Mouse (Mus musculus) cortical plate, adult 2 months (tissue): ENCODE data around the gene E130208F15Rik. TPM values are rescaled to one million over a fixed set of nuclear protein-coding genes. Genes with fewer than 3 reads are reported as not detected.

ENCODE experiments used
- H3K27ac ChIP-seq: fragments of 200-500 bp; 2 replicates; pipeline ENCODE4 v1.5.1; 2012; ENCODE audit warnings: low read length, control low read depth, inconsistent platforms; ENCODE audit not compliant: insufficient read depth
- H3K4me1 ChIP-seq: fragments of 200-500 bp; 2 replicates; pipeline ENCODE4 v1.6.1; 2011; ENCODE audit warnings: low read length; ENCODE audit not compliant: control insufficient read depth, insufficient read depth
- H3K4me3 ChIP-seq: fragments of 200-500 bp; 2 replicates; pipeline ENCODE4 v1.5.1; 2011; ENCODE audit warnings: mild to moderate bottlenecking, low read length, control low read depth; ENCODE audit not compliant: insufficient read depth
- CTCF ChIP-seq: fragments of 200-500 bp; IDR thresholded peaks from 2 replicates; pipeline ENCODE4 v1.5.1; 2011; ENCODE audit warnings: mild to moderate bottlenecking, control low read depth, low read length; ENCODE audit not compliant: insufficient read depth; ENCODE audit errors: extremely low read depth
- POLR2A ChIP-seq: fragments of 200-500 bp; IDR thresholded peaks from 2 replicates; pipeline ENCODE4 v1.6.1; 2011; ENCODE audit warnings: mild to moderate bottlenecking, low read length, control low read depth; ENCODE audit not compliant: insufficient read depth; ENCODE audit errors: extremely low read depth
- polyA plus RNA-seq: library from polyadenylated mRNA; depleted of rRNA; stranded (reverse); fragments of >200 nt; gene quantifications from 2 replicates; pipeline ENCODE4 v1.2.3, GENCODE M21; 2012

Gene E130208F15Rik
- polyA plus RNA-seq, 1 experiment: 0.35 TPM

GRCm38 (mm10) chr7:30306083-30306779, 15.3 kb upstream of the E130208F15Rik start:
- H3K4me1 ChIP-seq: no peaks in the 10 kb centered on the region
- H3K27ac ChIP-seq: no peak overlapping the region
- TF ChIP-seq CTCF (peak; percentile 49), POLR2A (peak; percentile 13; the same call in 1 of the 2 replicates)
- no peak overlapping the region for H3K4me3 ChIP-seq

DNA sequence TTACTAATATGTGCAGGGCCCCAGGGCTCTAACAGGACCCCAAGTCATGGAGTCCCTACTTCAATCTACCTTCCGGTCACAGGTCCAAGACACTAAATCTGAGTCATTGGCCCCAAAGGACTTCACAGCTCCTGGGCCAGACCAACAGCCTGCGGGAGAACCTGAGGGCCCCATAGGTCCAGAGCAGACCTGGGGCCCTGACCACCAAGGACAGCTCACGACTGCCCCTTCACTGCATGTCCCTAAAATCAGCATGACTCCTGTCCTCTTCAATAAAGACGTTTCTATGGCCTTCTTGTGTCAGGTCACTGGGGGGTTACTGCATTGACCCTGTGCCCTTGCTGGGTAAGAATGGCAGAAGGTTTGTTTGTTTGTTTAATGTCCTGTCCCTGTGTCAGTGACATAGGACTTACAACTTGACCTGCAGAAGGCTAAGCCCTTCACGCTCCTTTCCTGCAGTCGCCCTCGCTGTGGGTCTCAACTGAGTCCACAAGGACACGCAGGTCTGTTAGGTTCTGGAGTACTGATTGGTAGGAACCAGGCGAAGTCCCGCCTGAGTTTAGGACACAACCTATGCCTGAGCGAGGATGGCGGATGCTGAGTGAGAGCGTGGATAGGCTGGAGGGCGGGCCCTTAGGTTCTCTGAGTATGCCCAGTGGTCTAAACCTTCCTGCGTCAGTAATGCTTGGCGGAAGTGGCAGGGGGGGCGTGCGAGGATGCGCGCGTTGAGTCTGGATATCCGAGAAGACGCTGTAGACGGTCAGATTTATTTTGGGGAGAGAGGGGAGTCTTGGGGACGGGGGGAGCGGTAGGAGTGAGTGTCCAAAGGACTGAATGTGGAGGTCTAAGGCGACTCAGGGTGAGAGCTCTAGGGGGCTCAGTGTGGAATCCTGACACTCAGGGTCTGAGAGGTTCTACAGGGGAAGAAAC, 13.2 kb upstream of the E130208F15Rik start, which contains the start of gene Alkbh6:
Alkbh6 (plus strand) TSS at position 642 of the 930 bp plus-strand sequence.
- Histone ChIP-seq H3K27ac (peak within 1 kb of the TSS; percentile 75), H3K4me3 (peak within 1 kb of the TSS; percentile 54), H3K4me1 (no peaks in the 10 kb centered on the region)
- no peak for TF ChIP-seq CTCF
- TF ChIP-seq POLR2A: peak; percentile 99

GRCm38 (mm10) chr7:30309395-30310129, 12.0 kb upstream of the E130208F15Rik start:
- Histone ChIP-seq H3K4me1 (no peaks in the 10 kb centered on the region), H3K27ac (no peak overlapping the region), H3K4me3 (peak overlapping the region; percentile 54)
- TF ChIP-seq CTCF (no peak), POLR2A (no peak)

DNA sequence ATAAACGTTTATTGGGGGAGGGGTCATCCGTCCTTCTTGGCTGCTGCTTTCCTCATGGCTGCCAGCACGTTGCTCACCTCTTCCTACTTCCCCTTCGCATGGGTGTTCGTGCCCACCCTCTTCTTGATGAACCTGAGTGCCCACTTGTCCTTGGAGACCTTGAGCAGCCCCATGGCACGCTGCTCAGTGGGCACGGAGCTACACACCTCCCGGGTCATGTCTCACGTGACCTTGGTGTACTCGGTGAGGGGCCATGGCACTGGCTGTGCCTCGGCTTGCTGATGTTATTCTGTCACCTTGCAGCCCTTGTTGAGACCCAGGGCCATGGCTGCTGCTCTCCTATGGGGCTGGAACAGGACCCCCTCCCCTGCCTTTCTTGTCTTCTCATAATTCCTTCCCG, 11.4 kb upstream of the E130208F15Rik start:
- H3K27ac ChIP-seq: no peak overlapping the region
- no peaks in the 10 kb centered on the region for H3K4me1 ChIP-seq
- TF ChIP-seq POLR2A: no peak
- TF ChIP-seq CTCF: no peak
- H3K4me3 ChIP-seq: no peak overlapping the region

DNA sequence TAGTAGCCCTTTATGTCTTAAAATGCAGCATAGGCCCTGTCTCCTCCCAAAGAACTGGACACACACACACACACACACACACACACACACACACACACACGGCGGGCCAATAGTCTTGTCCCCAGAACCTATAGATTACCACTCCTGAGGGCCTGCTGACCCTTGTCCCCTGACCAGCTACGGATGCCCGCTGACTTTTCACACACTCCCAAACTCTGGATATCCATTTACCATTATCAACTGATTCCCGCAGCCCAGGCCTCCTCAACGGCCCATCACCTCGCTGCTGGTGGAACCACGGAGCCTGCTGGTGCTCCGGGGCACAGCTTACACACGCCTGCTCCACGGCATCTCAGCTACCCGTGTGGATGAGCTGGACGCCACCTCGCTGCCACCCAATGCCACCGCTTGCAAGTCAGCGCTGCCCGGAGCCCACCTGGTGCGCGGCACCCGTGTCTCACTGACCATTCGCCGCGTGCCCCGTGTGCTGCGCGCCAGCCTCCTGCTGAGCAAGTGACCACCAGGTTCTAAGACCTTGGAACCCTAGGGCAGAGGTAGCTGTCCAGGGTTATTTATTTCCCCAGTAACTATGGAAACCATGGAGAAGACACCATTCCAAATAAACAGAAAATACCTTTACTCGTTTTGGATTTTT, 7.7 kb upstream of the E130208F15Rik start:
- TF ChIP-seq POLR2A (no peak), CTCF (no peak)
- Histone ChIP-seq H3K4me1 (no peaks in the 10 kb centered on the region), H3K4me3 (no peak overlapping the region), H3K27ac (no peak overlapping the region)

- Histone ChIP-seq H3K4me1 (no peaks in the 10 kb centered on the region), H3K27ac (no peak within 1 kb of the TSS), H3K4me3 (no peak within 1 kb of the TSS)
- no peak for TF ChIP-seq CTCF
- TF ChIP-seq POLR2A: no peak
These were observed 6.8 kb upstream of the E130208F15Rik start, which contains the start of gene Syne4 for GRCm38 (mm10) chr7:30314721-30315155. Gene Syne4 (plus strand): TSS chr7:30314807.

DNA sequence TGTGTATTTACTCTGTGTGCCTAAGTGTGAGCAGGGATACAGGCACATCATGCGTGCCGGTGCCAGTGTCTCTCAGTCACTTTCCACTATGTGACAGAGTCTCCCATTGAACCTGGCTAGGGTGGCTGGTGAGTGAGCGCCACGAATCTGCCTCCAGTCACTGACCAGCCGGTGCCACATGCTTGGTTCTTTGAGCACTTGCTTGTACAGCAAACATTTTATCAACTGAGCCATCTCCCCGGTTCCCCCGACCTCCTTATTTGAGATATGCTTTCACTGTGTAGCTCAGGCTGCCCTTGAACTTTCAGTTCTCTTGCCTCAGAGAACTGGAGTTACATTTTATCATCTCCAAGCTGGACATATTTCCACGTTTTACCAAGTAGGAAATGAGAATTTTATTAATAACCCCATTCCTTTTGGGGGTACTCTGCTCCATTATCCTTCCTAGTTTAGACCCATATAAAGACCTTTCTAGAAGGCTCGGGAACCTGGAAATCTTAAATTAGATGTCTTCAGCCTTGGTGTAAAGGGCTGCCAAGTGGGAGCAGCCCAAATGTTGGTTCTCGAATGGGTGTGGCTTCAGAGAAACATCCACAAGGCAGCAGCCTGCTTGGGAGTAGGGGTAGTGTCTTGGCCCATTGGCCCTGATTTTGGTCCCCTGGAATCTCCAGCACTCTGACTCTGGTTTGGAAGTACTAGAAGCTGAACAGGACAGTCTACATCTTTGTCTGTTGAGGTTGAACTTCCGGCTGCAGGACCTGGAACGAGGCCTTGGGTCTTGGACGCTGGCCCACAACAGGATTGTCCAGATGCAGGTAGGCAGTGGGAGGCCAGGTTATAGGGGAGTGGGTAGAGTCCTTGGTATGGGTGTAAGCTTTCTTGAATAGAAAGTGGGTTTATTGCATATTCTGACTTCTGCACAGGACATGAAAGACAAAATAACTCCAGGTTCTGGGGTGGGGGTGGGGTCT, 5.7 kb upstream of the E130208F15Rik start:
- H3K27ac ChIP-seq: no peak overlapping the region
- H3K4me3 ChIP-seq: no peak overlapping the region
- H3K4me1 ChIP-seq: no peaks in the 10 kb centered on the region
- no peak for TF ChIP-seq CTCF
- no peak for TF ChIP-seq POLR2A

DNA sequence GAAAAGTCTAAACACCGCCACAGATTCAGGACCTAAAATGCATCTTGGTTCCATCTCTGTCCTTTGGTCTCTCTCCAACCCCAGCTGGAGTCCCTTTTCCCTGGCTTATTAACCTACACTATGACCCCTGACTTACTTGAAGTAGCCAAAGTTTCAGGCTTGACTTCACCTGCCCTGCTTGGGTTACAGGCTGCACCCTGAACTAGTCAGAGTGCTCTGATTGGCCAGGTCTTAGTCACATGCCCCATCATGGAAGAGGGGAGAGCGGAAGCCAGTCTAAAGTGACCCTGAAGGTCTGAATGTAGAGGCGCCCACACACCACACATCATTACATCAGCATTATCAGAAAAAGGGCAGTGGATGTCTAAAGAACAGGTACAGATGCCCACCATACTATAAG, 3.4 kb upstream of the E130208F15Rik start:
- no peak overlapping the region for H3K4me3 ChIP-seq
- no peak for TF ChIP-seq POLR2A
- no peak for TF ChIP-seq CTCF
- H3K27ac ChIP-seq: no peak overlapping the region
- no peaks in the 10 kb centered on the region for H3K4me1 ChIP-seq
